Mouse (Mus musculus): ENCODE data around the gene Sox11.

Sox11 gene

DNA sequence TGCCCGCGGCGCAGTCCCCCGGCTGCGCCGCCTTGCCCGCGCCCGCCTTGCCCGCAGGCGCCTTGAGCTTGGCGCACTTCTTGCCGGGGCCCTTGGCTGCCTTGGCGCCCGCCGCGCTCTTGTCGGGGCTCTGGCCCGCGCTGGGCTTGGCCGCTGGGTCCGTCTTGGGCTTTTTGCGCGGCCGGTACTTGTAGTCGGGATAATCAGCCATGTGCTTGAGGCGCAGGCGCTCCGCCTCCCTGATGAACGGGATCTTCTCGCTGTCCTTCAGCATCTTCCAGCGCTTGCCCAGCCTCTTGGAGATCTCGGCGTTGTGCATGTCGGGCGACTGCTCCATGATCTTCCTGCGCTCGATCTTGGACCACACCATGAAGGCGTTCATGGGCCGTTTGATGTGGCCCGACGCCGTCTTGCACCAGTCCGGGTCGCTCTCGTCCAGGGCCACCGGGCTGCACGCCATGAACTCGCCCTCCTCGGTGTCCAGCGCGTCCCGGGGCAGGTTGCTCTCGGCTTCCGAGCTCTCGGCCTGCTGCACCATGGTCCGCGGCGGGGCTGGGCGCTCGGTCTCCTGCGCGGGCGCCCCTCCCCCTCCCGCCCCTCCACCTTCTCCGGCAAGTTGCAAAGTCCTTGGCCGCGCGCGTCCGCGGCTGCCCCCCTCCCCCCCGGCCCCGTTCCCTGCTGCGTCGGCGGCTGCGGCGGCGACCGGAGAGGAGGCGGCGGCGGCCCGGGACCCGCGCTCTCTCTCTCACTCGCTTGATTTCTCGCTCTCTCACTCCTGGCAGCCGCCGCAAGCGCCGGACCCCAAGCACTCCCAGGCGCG lies at the start of gene Sox11:
Gene Sox11 (minus strand): TSS at position 704 of the 820 bp plus-strand sequence.
- peak in 1 of 2 experiments; percentile 62 for DNase-seq

DNA sequence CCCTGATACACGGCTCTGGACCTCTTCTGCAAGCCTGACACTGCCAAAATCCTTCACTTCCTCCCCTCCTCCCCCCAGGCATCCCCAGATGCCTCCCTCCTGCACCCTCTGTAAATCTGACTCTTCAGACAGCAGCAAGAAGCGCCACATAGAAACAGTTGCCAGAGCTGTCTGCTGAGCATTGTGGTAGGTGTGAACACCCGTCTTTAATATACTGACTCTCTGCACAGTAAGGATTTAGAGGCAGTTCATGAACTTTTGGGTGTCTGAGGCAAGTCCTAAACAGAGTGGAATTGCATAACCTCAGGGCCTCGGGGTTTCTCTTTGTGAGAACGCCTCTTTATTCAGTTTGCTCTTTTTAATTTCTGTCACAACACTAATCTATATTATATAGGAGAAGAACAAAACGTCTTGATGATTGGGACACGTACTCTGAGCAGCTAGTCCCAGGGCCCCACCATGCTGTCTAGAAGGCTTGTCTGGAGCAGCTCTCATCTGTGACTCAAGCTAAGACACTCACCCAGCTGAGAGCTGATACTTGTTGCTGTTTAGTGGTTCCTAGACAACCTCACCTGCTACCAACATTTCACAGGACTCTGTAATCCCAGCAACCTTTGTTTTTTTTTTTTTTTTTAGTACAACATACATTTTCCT lies 49.4 kb upstream of the Sox11 start:
- peak in 1 of 2 experiments; percentile 32 for DNase-seq

DNA sequence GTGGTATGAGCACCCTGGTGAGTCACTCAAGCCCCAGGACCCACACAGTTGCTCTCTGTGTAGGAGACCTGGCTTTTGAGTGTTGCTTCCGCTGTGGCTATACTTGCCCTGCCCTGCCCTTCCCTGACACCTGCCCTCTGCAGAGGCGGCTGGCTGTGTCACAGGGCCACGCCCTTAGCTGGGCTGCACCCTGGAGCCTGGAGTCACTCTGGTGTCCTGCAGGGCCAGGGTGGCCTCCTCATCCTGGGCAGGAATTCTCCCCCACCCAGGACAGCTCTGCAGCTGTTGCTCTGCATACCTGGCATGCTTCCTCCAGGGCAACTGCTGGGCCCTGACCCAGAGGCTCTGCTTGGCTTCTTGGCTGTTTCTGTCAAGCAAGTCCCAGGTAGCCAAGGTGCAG lies 48.1 kb upstream of the Sox11 start:
- no peak for DNase-seq

DNA sequence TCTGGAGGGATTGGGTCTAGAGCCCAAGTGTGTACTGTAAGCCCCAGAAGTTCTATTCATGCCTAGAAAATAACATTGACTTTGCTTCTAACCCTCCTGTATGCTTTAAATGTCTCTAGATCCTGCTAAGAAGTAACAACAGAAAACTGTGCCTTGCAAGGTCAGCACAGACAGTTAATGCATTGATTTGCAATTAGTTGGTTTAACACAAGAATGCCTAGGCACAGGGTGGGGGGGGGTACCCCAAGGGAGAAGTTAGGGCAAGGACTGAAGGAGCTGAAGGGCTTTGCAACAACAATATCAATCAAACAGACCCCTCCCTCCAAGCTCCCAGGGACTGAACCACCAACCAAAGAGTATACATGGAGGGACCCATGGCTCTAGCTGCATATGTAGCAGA lies 47.1 kb upstream of the Sox11 start:
- no peak for DNase-seq

DNA sequence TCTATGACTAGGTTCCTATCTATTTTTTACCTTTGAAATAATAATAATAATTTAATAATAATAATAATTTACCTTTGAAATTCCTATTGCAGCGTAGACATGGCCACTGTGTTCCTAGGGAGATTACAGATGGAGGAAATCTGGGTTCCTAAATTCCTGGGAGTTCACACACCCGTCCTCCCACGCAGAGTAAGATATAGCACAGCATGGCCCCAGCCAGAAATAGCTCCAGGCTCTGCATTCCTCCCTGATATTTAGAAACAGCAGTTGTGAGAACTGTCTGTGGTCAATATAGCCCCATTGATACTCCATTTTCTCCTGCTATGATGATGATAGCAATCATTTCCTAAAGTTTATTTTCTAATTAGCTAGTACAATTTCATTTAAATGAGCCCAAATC lies 30.1 kb upstream of the Sox11 start:
- no peak for DNase-seq

DNA sequence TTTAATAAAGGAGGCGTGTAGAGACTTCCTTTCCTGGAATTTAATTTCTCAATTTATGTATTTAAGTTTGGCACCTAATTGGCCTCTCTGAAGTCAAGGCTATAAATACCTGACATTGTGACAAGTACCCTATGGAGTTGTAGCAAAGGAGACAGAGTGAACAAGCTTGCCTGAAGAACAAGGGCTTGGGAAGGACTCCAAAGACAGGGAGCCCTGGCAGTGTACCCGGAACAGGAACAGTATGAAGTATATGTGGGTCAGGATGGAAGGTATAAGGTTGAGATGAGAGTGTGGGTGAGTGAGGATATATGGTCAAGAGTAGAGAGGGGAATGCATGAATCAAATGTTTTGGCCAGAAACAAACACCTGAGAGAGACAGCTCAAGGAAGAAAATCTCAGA lies 28.4 kb upstream of the Sox11 start:
- DNase-seq, result no peak

DNA sequence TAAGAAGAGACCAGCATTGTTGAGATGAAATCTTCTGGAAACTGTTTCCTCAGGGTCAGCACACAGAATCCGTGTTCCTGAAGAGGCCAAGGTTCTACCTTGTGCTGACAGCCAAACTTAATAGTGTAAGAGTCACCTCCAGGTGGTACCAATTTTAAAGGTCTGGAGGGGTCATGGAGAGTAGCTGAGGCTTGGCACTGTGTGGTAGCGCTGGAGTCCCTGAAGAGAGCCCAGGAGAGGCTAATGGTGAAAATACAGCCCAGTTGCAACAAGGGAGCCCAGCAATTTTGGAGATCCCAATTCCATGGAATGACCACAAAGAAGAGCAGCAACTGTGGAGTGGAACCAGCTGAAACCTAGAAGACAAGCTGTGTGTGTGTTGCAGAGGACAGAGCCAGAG lies 25.1 kb upstream of the Sox11 start:
- no peak for DNase-seq

DNA sequence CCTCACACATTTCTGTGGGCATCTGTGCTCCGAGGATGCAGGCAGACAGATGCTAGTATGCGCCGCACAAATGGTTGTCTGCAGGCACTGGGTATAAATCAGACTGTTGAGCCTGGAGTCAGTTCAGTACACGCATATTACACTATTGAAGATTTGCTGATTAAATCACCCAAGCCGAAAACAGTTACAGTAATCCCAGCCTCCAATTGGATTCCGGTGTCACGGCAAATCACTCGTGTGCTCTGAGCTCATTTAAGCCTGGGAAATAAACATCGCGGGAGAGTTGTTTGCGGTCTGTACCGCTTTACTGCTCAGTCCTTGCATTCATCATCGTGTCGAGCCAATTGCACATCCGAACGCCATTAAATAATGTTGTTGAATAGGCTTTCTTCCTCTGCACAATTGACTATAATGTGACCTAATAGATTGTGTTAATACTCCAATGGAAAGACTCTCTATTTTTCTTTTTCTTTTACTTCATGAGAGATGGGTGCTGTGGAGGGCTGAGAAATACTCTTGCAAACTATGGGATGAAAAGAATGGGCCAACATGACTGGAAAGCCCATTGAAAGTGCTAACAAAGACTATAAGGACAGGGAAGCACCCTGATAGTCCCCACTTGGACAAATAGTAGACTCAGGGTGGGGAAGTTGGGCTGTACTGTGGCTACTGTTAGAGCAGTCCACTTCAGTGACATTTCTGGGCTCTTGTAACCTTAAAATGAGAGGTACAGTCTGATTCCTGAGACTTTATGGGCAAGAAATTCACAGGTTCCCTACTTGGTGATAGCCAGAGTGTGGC lies 21.7 kb upstream of the Sox11 start:
- no peak for DNase-seq

DNA sequence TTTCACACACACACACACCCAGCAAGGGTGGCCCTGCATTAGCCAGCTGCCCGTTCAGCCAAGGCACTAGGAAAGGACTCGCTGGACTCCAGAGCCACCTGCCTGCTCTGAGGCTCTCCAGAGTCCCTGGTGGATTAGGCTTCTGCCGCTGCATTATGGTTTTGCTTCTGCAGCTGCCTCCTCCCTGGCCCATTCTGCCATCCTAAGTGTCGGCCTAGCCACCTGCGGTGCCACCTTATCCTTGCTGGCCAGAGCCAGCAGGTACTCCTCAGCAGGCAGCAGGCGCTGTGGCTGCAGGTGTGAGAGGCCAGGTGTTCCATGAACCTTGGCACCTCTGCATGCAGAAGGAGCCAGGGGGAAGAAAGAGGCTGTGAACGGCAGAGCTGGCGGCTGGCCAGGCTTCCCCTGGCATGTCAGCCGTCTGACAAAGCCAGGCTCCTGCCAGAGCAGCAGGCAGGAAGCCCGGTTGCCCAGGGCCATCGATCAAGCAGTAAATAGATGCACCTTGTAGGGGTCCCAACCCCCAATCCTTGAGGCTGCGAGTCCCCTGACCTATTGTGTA lies 14.8 kb upstream of the Sox11 start:
- peak; percentile 7 to 48 for DNase-seq

DNA sequence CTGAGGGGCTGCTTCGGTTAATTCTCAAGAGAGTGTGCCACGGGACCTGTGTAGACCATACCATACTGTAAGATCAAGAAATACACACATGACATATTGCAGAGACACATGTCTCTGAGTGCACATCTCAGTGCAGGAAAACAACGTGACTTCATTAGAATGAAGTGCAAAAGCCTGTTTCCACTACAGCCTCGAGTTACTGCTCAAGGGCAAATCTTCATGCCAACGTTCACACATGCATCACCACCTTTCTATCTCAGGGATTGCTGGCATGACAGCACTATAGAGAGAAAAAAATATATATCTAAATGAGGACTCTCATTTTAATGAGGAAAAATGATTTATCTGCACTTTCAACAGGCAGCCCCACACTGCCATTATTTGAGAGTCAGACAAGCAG lies 14.2 kb upstream of the Sox11 start:
- no peak for DNase-seq

DNA sequence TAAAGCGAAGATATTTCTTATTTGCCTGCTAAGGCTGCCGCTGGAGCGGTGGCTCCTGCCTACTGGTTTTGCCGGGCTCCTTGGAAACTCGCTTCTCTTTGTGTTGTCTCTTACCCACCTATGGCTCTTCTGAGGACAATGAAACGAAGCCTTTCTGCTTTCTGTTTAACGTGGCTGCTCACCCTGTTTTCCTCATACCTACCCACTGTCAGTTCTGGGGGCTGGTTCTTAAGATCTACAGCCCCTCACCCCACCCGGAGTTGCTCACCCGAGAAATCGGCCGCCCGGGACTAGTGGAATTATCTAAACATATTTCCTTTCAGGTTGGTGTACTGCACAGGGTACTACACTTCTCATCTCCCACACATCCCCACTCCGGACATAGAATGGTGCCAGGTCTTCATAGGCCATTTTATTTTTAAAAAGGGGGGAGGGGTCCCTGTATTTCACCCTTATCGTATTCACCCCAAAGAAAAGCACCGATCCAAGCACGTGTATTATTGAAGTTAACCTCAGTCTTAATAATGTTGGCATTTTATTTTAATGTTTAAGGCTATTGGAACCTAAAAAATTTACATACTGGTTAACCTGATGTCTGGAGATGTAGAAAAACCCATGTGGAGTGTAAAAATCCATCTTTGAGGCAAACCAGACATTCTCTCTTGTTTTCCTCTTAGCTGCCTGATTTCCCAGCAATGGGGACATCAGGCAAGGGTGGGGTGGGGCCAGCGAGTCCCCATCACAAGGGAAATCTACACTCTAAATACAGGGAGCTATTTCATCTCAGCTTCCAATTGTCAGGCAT lies 1.4 kb upstream of the Sox11 start:
- no peak for DNase-seq

DNA sequence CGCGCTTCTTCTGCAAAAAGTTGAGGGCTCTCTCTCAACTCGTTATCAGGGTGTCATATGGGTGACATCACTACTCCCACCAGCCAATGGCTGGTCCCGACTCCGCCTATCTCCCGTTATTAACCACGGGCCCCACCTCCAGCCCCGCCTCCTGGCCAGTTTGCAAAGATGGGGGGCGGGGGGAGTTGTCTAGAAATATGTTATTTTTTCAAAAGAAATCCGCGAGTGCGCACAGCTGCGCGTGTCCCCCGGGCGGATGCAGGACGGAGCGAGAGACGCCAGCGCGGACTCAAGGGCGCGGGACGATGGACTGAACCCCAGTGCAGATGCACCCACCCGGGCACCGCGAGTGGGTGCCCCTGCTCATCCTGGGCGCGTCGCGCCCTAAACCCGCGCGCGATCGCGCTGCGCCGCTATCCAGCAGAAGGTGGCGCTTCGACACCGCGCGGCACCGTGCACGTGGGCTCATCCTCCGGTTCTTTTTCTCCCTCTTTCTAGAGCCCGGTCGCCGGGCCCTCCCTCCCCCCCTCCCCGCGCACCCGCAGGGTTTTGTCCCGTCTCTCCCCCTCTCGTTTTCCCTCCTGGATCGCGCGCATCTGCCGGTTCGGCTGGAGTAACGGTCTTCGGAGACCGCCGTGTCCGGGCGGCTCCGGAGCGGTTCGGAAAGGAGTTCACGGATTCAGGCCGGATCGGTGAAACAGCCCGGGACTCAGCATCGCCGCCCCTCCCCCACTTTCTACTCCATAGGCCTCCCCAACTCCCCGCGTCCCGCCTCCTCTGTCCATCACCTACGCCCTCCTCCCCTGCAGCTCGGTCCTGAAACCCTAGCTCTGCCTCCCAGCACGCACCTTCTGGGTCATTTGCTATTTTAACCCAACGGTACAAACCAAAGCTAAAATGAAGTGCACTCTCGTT lies 574 bp upstream of the Sox11 start:
- DNase-seq, result peak; percentile 89 to 93

DNA sequence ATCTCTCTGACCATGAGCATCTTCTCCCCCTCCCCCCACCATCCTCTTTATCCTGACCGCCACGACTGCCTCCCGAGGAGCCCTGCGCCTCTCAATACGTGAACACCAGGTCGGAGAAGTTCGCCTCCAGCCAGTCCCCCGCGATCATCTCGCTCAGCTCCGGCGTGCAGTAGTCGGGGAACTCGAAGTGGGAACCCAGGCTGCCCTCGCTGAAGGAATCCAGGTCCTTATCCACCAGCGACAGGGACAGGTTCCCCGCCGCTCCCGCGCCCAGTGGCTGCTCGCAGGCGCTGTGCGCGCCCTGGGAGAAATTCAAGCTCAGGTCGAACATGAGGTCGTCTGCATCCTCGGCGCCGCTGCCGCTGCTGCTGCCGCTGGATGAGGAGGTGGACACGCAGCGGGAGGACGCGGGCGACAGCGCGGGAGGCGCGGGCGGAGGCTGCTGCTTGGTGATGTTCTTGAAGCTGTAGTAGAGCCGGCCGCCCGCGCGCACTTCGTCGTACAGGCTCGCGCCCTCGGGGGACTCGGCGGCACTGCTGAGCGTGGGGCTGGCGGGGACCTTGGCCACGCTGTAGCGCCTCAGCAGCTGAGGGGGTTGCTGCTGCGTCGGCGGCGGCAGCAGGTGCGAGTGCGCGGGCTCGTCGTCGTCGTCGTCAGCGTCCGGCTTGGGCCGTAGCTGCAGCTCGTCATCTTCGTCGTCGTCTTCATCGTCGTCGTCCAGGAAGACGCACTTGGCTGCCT lies 1.1 kb downstream of the Sox11 start:
- DNase-seq, result peak; percentile 49 to 59

DNA sequence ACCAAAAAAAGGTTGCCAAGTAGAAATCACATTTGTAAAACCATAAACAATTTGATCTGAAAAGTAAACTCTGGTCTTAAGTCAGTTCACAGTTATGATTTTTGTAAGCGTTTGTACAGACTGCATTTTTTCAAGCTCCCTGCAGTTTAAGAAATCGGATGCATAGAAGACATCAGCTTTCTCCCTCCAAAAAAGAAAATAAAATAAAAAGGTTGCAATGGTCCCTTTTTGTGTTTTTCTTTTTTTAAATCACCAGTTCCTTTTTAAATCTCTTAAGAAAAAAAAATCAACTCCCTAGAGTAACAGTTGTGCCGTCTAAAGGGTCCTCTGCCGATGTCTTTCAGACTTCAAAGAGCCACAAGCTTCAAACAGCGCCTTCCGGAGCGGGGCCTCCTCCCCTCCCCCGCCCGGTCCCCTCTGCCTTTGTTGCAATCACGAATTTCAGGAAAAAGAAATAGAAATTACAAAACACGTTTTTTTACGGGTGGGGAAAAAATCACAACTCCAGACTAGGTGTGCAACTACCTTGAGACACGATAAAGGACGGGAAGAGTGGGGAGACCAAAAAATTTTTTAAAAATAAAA lies 1.8 kb downstream of the Sox11 start:
- DNase-seq, result peak in 1 of 2 experiments; percentile 5

DNA sequence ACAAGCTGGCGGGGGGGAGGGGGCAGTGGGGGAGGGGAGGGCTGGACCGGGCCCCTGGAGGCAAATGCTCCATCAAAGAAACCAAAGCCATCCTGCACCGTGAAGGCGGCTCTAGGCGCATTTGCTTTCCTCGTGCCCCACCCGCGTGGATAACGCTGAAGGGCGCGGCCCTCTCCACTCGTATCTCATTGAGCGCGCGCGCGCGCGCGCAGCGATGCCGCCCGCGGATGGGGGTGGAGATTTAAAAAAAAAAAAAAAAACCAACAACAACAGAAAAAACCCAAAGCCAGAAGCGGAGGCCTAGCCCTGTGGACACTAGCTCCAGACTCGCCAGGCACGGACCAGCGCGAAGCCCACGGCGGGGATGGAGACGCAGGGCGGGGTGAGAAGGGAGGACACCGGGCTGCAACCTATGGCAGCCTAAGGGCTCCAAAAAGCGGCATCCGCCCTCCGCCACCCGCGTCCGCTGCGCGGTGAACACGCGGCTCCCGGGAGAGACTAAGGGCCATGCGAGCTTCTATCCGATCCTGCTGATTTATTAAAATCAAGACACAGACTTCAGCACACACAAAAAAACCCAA lies 3.1 kb downstream of the Sox11 start:
- DNase-seq, result peak; percentile 56 to 65

DNA sequence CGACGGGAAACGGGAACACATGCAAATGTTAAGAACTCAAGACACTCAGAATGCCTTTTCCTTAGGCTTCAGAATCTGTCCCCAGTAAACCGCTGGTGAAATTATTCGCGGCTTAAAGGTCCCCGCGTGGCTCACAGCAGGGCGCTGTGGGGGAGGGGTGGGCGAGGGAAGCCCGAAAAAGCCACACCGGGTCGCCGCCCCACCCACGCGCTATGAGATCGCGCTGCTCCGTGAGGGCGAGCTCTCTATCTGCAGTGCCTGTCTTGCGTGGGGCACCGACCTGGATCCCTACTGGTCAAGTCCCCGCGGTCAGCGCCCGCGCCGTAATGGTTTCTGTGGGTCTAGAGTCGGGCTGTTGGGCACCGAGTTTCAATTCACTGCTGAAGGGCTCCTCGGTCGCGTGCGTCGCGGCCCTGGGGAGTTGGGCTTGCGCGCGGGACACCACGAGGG lies 3.6 kb downstream of the Sox11 start:
- peak; percentile 44 to 59 for DNase-seq

DNA sequence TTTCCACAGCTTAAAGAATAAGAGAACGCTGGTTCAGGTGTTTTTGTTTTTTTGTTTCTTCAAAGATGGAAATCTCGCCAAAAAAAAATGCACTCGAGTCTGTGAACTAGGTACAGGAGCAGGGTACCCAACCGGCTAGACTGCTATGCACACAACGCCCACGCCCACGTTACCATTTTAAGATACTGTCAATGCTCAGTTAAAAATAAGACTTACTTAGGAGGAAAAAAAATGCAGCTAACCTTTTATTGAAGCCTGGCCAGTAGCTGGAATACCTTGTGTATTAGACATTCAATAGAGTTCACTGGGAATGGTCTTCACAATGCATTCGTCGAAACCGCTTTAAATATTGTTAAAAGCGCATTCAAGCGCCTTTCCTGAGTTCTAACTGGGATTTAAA lies 4.3 kb downstream of the Sox11 start:
- DNase-seq, result no peak

DNA sequence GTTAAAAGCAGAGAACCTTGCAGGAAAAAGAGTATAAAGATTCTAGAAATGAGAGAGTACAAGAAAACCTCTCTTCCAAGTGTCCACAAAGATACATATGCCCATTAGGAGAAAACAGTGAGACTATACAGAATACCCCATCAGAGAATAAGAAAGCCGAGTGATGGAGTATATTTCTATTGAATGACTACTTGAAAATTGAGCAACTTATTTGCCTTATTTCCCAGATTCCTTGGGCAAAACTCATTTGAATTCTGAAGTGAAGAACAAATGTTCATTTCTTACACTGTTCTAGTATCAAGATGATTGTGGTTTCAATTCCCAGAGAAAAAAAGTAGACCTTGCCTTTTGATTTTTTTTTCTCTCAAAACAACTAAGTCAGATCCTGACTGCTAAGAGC lies 4.9 kb downstream of the Sox11 start:
- no peak for DNase-seq

DNA sequence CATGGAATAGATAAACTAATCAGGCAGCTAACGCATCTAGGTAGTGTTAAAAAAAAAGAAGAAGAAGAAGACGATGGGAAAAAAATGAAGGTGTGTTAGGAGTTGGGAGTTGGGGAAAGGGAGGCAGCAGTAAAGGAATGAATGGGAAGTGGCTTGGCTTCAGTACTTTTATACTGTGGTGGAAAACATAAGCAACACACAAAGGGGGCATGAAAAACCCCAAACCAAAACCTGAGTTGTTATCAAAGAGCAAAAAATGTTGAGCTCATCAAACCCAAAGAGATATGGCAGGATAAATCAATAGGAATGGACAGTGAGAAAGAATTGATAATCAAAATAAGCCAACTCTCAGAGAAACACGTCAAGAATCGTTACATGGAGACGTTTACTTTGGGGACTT lies 5.6 kb downstream of the Sox11 start:
- DNase-seq, result no peak

DNA sequence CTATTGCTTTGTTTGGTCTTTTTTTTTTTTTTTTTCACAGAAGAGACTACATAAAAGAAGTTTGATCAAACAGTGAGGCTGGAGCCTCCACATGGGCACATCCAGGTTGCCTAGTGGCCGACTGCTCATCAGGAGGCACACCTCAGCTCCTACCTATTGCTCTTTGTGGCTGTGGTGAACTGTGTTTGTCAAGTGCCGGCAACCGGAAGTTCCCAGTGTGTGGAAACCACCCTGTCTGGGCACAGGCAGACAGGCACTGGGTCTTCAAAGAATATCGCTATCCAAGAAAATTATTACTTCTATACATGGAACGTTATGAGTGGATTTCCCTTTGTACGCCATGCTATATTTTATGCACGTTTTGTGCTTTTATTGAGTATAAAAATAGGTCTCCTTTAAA lies 6.0 kb downstream of the Sox11 start:
- no peak for DNase-seq
